Mouse (Mus musculus): ENCODE data around the gene Nfia. TPM values are rescaled to one million over a fixed set of nuclear protein-coding genes. Genes with fewer than 3 reads are reported as not detected.

The Nfia gene
- polyA plus RNA-seq, 1 experiment: 53.0 TPM

- no peak overlapping the region for H3K4me3 ChIP-seq (ENCODE audit: insufficient read depth, low read length)
- H3K27ac ChIP-seq (ENCODE audit: insufficient read depth, low read length): no peak overlapping the region
- H3K4me1 ChIP-seq (ENCODE audit: control insufficient read depth, insufficient read depth, low read length): no peaks in the 10 kb centered on the region
- TF ChIP-seq CTCF (IDR thresholded peaks at IDR 0.05; ENCODE audit: borderline replicate concordance, insufficient read depth, low read length): no peak
- no peak for TF ChIP-seq POLR2A (IDR thresholded peaks at IDR 0.05; ENCODE audit: low read depth, low read length)
Measured at GRCm38 (mm10) chr4:97910115-97910776, 137.7 kb downstream of the Nfia start.

- Histone ChIP-seq H3K4me1 (ENCODE audit: control insufficient read depth, insufficient read depth, low read length) (no peaks in the 10 kb centered on the region), H3K27ac (ENCODE audit: insufficient read depth, low read length) (no peak overlapping the region), H3K4me3 (ENCODE audit: insufficient read depth, low read length) (no peak overlapping the region)
- no peak for TF ChIP-seq CTCF (IDR thresholded peaks at IDR 0.05; ENCODE audit: borderline replicate concordance, insufficient read depth, low read length)
Measured at GRCm38 (mm10) chr4:97910777-97911580, 138.4 kb downstream of the Nfia start.

- Histone ChIP-seq H3K27ac (ENCODE audit: insufficient read depth, low read length) (no peak overlapping the region), H3K4me3 (ENCODE audit: insufficient read depth, low read length) (no peak overlapping the region), H3K4me1 (ENCODE audit: control insufficient read depth, insufficient read depth, low read length) (no peaks in the 10 kb centered on the region)
- TF ChIP-seq CTCF (IDR thresholded peaks at IDR 0.05; ENCODE audit: borderline replicate concordance, insufficient read depth, low read length) (no peak), POLR2A (IDR thresholded peaks at IDR 0.05; ENCODE audit: low read depth, low read length) (no peak)
Measured at GRCm38 (mm10) chr4:97911755-97912154, 139.2 kb downstream of the Nfia start.

- no peak overlapping the region for H3K27ac ChIP-seq (ENCODE audit: insufficient read depth, low read length)
- H3K4me3 ChIP-seq (ENCODE audit: insufficient read depth, low read length): no peak overlapping the region
- no peaks in the 10 kb centered on the region for H3K4me1 ChIP-seq (ENCODE audit: control insufficient read depth, insufficient read depth, low read length)
- TF ChIP-seq POLR2A (IDR thresholded peaks at IDR 0.05; ENCODE audit: low read depth, low read length): no peak
- TF ChIP-seq CTCF (IDR thresholded peaks at IDR 0.05; ENCODE audit: borderline replicate concordance, insufficient read depth, low read length): no peak
Measured at GRCm38 (mm10) chr4:97912155-97912554, 139.6 kb downstream of the Nfia start.

GRCm38 (mm10) chr4:97912560-97912959 lies 140.0 kb downstream of the Nfia start:
- Histone ChIP-seq H3K4me1 (ENCODE audit: control insufficient read depth, insufficient read depth, low read length) (no peaks in the 10 kb centered on the region), H3K27ac (ENCODE audit: insufficient read depth, low read length) (no peak overlapping the region)
- no peak for TF ChIP-seq POLR2A (IDR thresholded peaks at IDR 0.05; ENCODE audit: low read depth, low read length)

GRCm38 (mm10) chr4:97914348-97914747 lies 141.8 kb downstream of the Nfia start:
- no peak overlapping the region for H3K4me3 ChIP-seq (ENCODE audit: insufficient read depth, low read length)
- no peaks in the 10 kb centered on the region for H3K4me1 ChIP-seq (ENCODE audit: control insufficient read depth, insufficient read depth, low read length)
- TF ChIP-seq CTCF (IDR thresholded peaks at IDR 0.05; ENCODE audit: borderline replicate concordance, insufficient read depth, low read length) (no peak), POLR2A (IDR thresholded peaks at IDR 0.05; ENCODE audit: low read depth, low read length) (no peak)

More at GRCm38 (mm10) chr4:97912560-97912959, 140.0 kb downstream of the Nfia start:
- no peak overlapping the region for H3K4me3 ChIP-seq (ENCODE audit: insufficient read depth, low read length)

GRCm38 (mm10) chr4:97914761-97915160 lies 142.2 kb downstream of the Nfia start:
- Histone ChIP-seq H3K4me1 (ENCODE audit: control insufficient read depth, insufficient read depth, low read length) (no peaks in the 10 kb centered on the region), H3K27ac (ENCODE audit: insufficient read depth, low read length) (no peak overlapping the region), H3K4me3 (ENCODE audit: insufficient read depth, low read length) (no peak overlapping the region)
- TF ChIP-seq CTCF (IDR thresholded peaks at IDR 0.05; ENCODE audit: borderline replicate concordance, insufficient read depth, low read length): no peak

More at GRCm38 (mm10) chr4:97914348-97914747, 141.8 kb downstream of the Nfia start:
- no peak overlapping the region for H3K27ac ChIP-seq (ENCODE audit: insufficient read depth, low read length)

- Histone ChIP-seq H3K4me1 (ENCODE audit: control insufficient read depth, insufficient read depth, low read length) (no peaks in the 10 kb centered on the region), H3K27ac (ENCODE audit: insufficient read depth, low read length) (no peak overlapping the region), H3K4me3 (ENCODE audit: insufficient read depth, low read length) (no peak overlapping the region)
- TF ChIP-seq POLR2A (IDR thresholded peaks at IDR 0.05; ENCODE audit: low read depth, low read length): no peak
- no peak for TF ChIP-seq CTCF (IDR thresholded peaks at IDR 0.05; ENCODE audit: borderline replicate concordance, insufficient read depth, low read length)
Measured at GRCm38 (mm10) chr4:97917568-97917967, 145.0 kb downstream of the Nfia start.

- TF ChIP-seq CTCF (IDR thresholded peaks at IDR 0.05; ENCODE audit: borderline replicate concordance, insufficient read depth, low read length): no peak
- no peak for TF ChIP-seq POLR2A (IDR thresholded peaks at IDR 0.05; ENCODE audit: low read depth, low read length)
- Histone ChIP-seq H3K4me1 (ENCODE audit: control insufficient read depth, insufficient read depth, low read length) (no peaks in the 10 kb centered on the region), H3K27ac (ENCODE audit: insufficient read depth, low read length) (no peak overlapping the region), H3K4me3 (ENCODE audit: insufficient read depth, low read length) (no peak overlapping the region)
Measured at GRCm38 (mm10) chr4:97918675-97919074, 146.1 kb downstream of the Nfia start.

- TF ChIP-seq POLR2A (IDR thresholded peaks at IDR 0.05; ENCODE audit: low read depth, low read length) (no peak), CTCF (IDR thresholded peaks at IDR 0.05; ENCODE audit: borderline replicate concordance, insufficient read depth, low read length) (no peak)
- Histone ChIP-seq H3K4me1 (ENCODE audit: control insufficient read depth, insufficient read depth, low read length) (peaks cover 4% of the 10 kb centered on the region; the same call in 1 of the 2 replicates), H3K4me3 (ENCODE audit: insufficient read depth, low read length) (no peak overlapping the region), H3K27ac (ENCODE audit: insufficient read depth, low read length) (no peak overlapping the region)
Measured at GRCm38 (mm10) chr4:97919773-97920172, 147.2 kb downstream of the Nfia start.

All from embryonic fibroblast, embryonic 13.5 days (primary cell).